Mouse (Mus musculus): ENCODE data around the gene Pxylp1. TPM values are rescaled to one million over a fixed set of nuclear protein-coding genes. Genes with fewer than 3 reads are reported as not detected.

Pxylp1 gene
- polyA plus RNA-seq, 1 experiment from 2014 or later, result 22.7 TPM

GRCm38 (mm10) chr9:96860380-96861091 lies 31.9 kb downstream of the Pxylp1 start:
- Histone ChIP-seq H3K4me3 (ENCODE audit: low read depth, low read length) (no peak overlapping the region), H3K9me3 (ENCODE audit: control insufficient read depth) (no peaks in the 10 kb centered on the region), H3K4me2 (replicated peaks; ENCODE audit: low read depth) (no peak overlapping the region), H3K27ac (ENCODE audit: low read depth, low read length) (0 out of 2 replicates have a peak overlapping the region, but pooled peaks have one; percentile 35), H3K4me1 (replicated peaks; ENCODE audit: control insufficient read depth, insufficient read depth, low read length) (peaks cover 3% of the 10 kb centered on the region; the same call in 1 of the 2 replicates), H3K36me3 (ENCODE audit: control insufficient read depth, insufficient read depth) (no peaks in the 10 kb centered on the region), H3K9ac (ENCODE audit: low read depth, low read length) (no peak overlapping the region), H3K27me3 (replicated peaks; ENCODE audit: control insufficient read depth, insufficient read depth, low read length) (no peaks in the 10 kb centered on the region)
- ATAC-seq, result no peak
- no peak for TF ChIP-seq CTCF (IDR thresholded peaks at IDR 0.05; ENCODE audit: low read depth)
- 88% methylated on average over 5 of the region's 5 CpGs for WGBS

GRCm38 (mm10) chr9:96859027-96859426 lies 33.4 kb downstream of the Pxylp1 start:
- H3K4me1 ChIP-seq (replicated peaks; ENCODE audit: control insufficient read depth, insufficient read depth, low read length), result peaks cover 3% of the 10 kb centered on the region; the same call in 1 of the 2 replicates
- 75% methylated on average over 2 of the region's 2 CpGs for WGBS

GRCm38 (mm10) chr9:96857838-96858237 lies 34.6 kb downstream of the Pxylp1 start:
- Histone ChIP-seq H3K9ac (ENCODE audit: low read depth, low read length) (no peak overlapping the region), H3K9me3 (ENCODE audit: control insufficient read depth) (no peaks in the 10 kb centered on the region), H3K4me1 (replicated peaks; ENCODE audit: control insufficient read depth, insufficient read depth, low read length) (peaks cover 3% of the 10 kb centered on the region; the same call in 1 of the 2 replicates), H3K4me3 (ENCODE audit: low read depth, low read length) (no peak overlapping the region), H3K27me3 (replicated peaks; ENCODE audit: control insufficient read depth, insufficient read depth, low read length) (no peaks in the 10 kb centered on the region), H3K4me2 (replicated peaks; ENCODE audit: low read depth) (no peak overlapping the region), H3K36me3 (ENCODE audit: control insufficient read depth, insufficient read depth) (no peaks in the 10 kb centered on the region), H3K27ac (ENCODE audit: low read depth, low read length) (no peak overlapping the region)
- 83% methylated on average over 4 of the region's 4 CpGs for WGBS
- no peak for TF ChIP-seq CTCF (IDR thresholded peaks at IDR 0.05; ENCODE audit: low read depth)
- ATAC-seq, result no peak

More at GRCm38 (mm10) chr9:96859027-96859426, 33.4 kb downstream of the Pxylp1 start:
- no peaks in the 10 kb centered on the region for H3K36me3 ChIP-seq (ENCODE audit: control insufficient read depth, insufficient read depth)
- H3K27ac ChIP-seq (ENCODE audit: low read depth, low read length), result no peak overlapping the region
- H3K4me3 ChIP-seq (ENCODE audit: low read depth, low read length), result no peak overlapping the region
- H3K4me2 ChIP-seq (replicated peaks; ENCODE audit: low read depth), result no peak overlapping the region
- no peaks in the 10 kb centered on the region for H3K9me3 ChIP-seq (ENCODE audit: control insufficient read depth)
- H3K27me3 ChIP-seq (replicated peaks; ENCODE audit: control insufficient read depth, insufficient read depth, low read length), result no peaks in the 10 kb centered on the region
- no peak for ATAC-seq
- no peak overlapping the region for H3K9ac ChIP-seq (ENCODE audit: low read depth, low read length)
- TF ChIP-seq CTCF (IDR thresholded peaks at IDR 0.05; ENCODE audit: low read depth), result no peak

- no peak overlapping the region for H3K4me3 ChIP-seq (ENCODE audit: low read depth, low read length)
- no peaks in the 10 kb centered on the region for H3K9me3 ChIP-seq (ENCODE audit: control insufficient read depth)
- no peaks in the 10 kb centered on the region for H3K4me1 ChIP-seq (replicated peaks; ENCODE audit: control insufficient read depth, insufficient read depth, low read length)
- ATAC-seq, result no peak
- H3K27ac ChIP-seq (ENCODE audit: low read depth, low read length), result no peak overlapping the region
- no peak for TF ChIP-seq CTCF (IDR thresholded peaks at IDR 0.05; ENCODE audit: low read depth)
- WGBS, result 84% methylated on average over 16 of the region's 16 CpGs
- no peak overlapping the region for H3K9ac ChIP-seq (ENCODE audit: low read depth, low read length)
- H3K27me3 ChIP-seq (replicated peaks; ENCODE audit: control insufficient read depth, insufficient read depth, low read length), result no peaks in the 10 kb centered on the region
- no peaks in the 10 kb centered on the region for H3K36me3 ChIP-seq (ENCODE audit: control insufficient read depth, insufficient read depth)
- H3K4me2 ChIP-seq (replicated peaks; ENCODE audit: low read depth), result no peak overlapping the region
Measured at GRCm38 (mm10) chr9:96853300-96854186, 38.9 kb downstream of the Pxylp1 start.

- Histone ChIP-seq H3K4me1 (replicated peaks; ENCODE audit: control insufficient read depth, insufficient read depth, low read length) (no peaks in the 10 kb centered on the region), H3K27me3 (replicated peaks; ENCODE audit: control insufficient read depth, insufficient read depth, low read length) (no peaks in the 10 kb centered on the region), H3K27ac (ENCODE audit: low read depth, low read length) (no peak overlapping the region; the same call in 1 of the 2 replicates), H3K36me3 (ENCODE audit: control insufficient read depth, insufficient read depth) (no peaks in the 10 kb centered on the region), H3K9me3 (ENCODE audit: control insufficient read depth) (no peaks in the 10 kb centered on the region), H3K4me2 (replicated peaks; ENCODE audit: low read depth) (no peak overlapping the region), H3K9ac (ENCODE audit: low read depth, low read length) (no peak overlapping the region), H3K4me3 (ENCODE audit: low read depth, low read length) (no peak overlapping the region)
- no peak; the same call in 1 of the 2 replicates for ATAC-seq
- WGBS, result 43% methylated on average over 7 of the region's 7 CpGs
- no peak for TF ChIP-seq CTCF (IDR thresholded peaks at IDR 0.05; ENCODE audit: low read depth)
Measured at GRCm38 (mm10) chr9:96851634-96852033, 40.8 kb downstream of the Pxylp1 start.

GRCm38 (mm10) chr9:96851036-96851435 lies 41.4 kb downstream of the Pxylp1 start:
- H3K9ac ChIP-seq (ENCODE audit: low read depth, low read length), result no peak overlapping the region
- no peak overlapping the region for H3K27ac ChIP-seq (ENCODE audit: low read depth, low read length)
- no peak for ATAC-seq
- 70% methylated on average over 7 of the region's 7 CpGs for WGBS
- H3K27me3 ChIP-seq (replicated peaks; ENCODE audit: control insufficient read depth, insufficient read depth, low read length), result no peaks in the 10 kb centered on the region
- no peak overlapping the region for H3K4me2 ChIP-seq (replicated peaks; ENCODE audit: low read depth)
- H3K4me1 ChIP-seq (replicated peaks; ENCODE audit: control insufficient read depth, insufficient read depth, low read length), result no peaks in the 10 kb centered on the region
- H3K36me3 ChIP-seq (ENCODE audit: control insufficient read depth, insufficient read depth), result no peaks in the 10 kb centered on the region
- TF ChIP-seq CTCF (IDR thresholded peaks at IDR 0.05; ENCODE audit: low read depth), result no peak
- no peaks in the 10 kb centered on the region for H3K9me3 ChIP-seq (ENCODE audit: control insufficient read depth)
- H3K4me3 ChIP-seq (ENCODE audit: low read depth, low read length), result no peak overlapping the region

Measured in intestine, postnatal 0 days (tissue).